Mouse (Mus musculus) C2C12 (cell line): ENCODE results near the gene Zfp467.

Experiments
- CTCF ChIP-seq: IDR thresholded peaks from one replicate; pipeline ENCODE4 v1.5.1; 2011; ENCODE audit not compliant: control insufficient read depth, insufficient read depth, insufficient read length
- MAX ChIP-seq: IDR thresholded peaks from one replicate; pipeline ENCODE4 v1.6.1; 2011; ENCODE audit warnings: mild to moderate bottlenecking, control low read depth
- USF1 ChIP-seq: IDR thresholded peaks from one replicate; pipeline ENCODE4 v1.6.1; 2011; ENCODE audit warnings: low read depth, mild to moderate bottlenecking, control low read depth, moderate library complexity

- TF ChIP-seq CTCF, result no peak
- no peak for TF ChIP-seq MAX
- TF ChIP-seq USF1, result no peak
These were observed 51.8 kb downstream of the Zfp467 start for GRCm38 (mm10) chr6:48393811-48394210.
